Mouse (Mus musculus) NIH3T3 (cell line): Measurements from ENCODE around the gene Ubn2.
"Not testable (repeated sequence)": the region's sequence is repeated elsewhere in the genome, so short reads cannot be mapped to it uniquely, and the experiment has no call there.

Source experiments
- DNase-seq: peaks from one replicate; pipeline ENCODE4 v3.0.0-alpha.2; 2012; ENCODE audit warnings: low read depth

Gene Ubn2

GRCm38 (mm10) chr6:38433261-38434033 is at the start of gene Ubn2:
Gene Ubn2 (plus strand): TSS chr6:38433950.
- DNase-seq = peak; percentile 100

GRCm38 (mm10) chr6:38389671-38390070 is 44.1 kb upstream of the Ubn2 start:
- DNase-seq = peak; percentile 70

- peak; percentile 9 for DNase-seq
These were observed 1.3 kb upstream of the Ubn2 start for GRCm38 (mm10) chr6:38432457-38432856.

- DNase-seq = peak; percentile 69
These were observed 589 bp downstream of the Ubn2 start for GRCm38 (mm10) chr6:38434055-38435023.

GRCm38 (mm10) chr6:38443842-38444241 is 10.1 kb downstream of the Ubn2 start:
- no peak for DNase-seq

GRCm38 (mm10) chr6:38448295-38448694 is 14.5 kb downstream of the Ubn2 start:
- no peak for DNase-seq

GRCm38 (mm10) chr6:38453049-38453448 is 19.3 kb downstream of the Ubn2 start:
- DNase-seq = no peak

GRCm38 (mm10) chr6:38456425-38456824 is 22.7 kb downstream of the Ubn2 start:
- DNase-seq = not testable (repeated sequence)

- no peak for DNase-seq
These were observed 24.3 kb downstream of the Ubn2 start for GRCm38 (mm10) chr6:38458075-38458474.

- DNase-seq = peak; percentile 41
These were observed 35.8 kb downstream of the Ubn2 start for GRCm38 (mm10) chr6:38469591-38469990.

GRCm38 (mm10) chr6:38481694-38482371 is 48.1 kb downstream of the Ubn2 start:
- DNase-seq = no peak

GRCm38 (mm10) chr6:38492550-38492949 is 58.8 kb downstream of the Ubn2 start:
- DNase-seq = peak; percentile 70

- no peak for DNase-seq
These were observed 61.9 kb downstream of the Ubn2 start for GRCm38 (mm10) chr6:38495641-38496040.

GRCm38 (mm10) chr6:38512096-38512495 is 78.3 kb downstream of the Ubn2 start:
- peak; percentile 39 for DNase-seq

GRCm38 (mm10) chr6:38512830-38513229 is 79.1 kb downstream of the Ubn2 start:
- no peak for DNase-seq

- peak; percentile 53 for DNase-seq
These were observed 81.5 kb downstream of the Ubn2 start for GRCm38 (mm10) chr6:38515201-38515600.

GRCm38 (mm10) chr6:38523851-38524250 is 90.1 kb downstream of the Ubn2 start:
- no peak for DNase-seq

GRCm38 (mm10) chr6:38531211-38531820 is 97.6 kb downstream of the Ubn2 start:
- peak; percentile 84 for DNase-seq

GRCm38 (mm10) chr6:38532500-38533420 is 99.0 kb downstream of the Ubn2 start:
- DNase-seq = peak; percentile 43
